Mouse (Mus musculus): ENCODE measurements around the gene Med22. TPM values are rescaled to one million over a fixed set of nuclear protein-coding genes. Genes with fewer than 3 reads are reported as not detected.

The Med22 gene
- total RNA-seq, 2 experiments from 2014 or later, result 44.5 to 46.6 TPM

DNA sequence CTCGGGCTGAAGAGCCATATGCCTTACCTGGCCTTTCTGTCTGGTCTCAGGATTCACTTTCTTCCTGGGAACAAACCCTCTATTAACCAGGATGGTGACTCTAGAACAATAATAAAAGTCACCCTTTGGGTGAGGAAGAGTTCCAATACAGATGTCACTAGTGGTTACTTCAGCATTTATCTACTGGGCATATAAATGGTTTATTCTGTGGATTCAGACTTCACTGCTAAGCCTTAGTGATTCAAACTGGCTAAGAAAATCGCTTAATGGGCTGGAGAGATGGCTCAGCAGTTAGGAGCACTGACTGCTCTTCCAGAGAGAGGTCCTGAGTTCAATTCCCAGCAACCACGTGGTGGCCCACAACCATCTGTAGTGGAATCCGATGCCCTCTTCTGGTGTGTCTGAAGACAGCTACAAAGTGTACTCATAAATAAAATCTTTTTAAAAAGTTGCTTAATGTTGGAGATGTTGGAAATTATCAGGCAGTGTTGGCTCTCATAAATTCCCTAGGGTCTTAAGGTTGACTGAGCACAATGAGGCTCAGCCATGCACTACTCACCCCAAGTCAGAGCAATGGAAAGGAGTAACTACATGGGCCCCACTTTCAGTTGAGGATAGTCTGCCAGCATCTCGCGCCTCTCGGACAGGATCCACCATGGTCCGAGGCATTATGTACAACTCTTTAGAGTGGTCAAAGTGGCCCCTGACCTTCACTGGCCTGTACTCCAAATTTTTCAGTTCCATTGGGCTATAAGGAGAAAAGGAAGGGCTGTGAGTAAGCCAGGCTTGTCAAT lies 3.9 kb upstream of the Med22 start:
- H3K27ac ChIP-seq, result no peak overlapping the region
- intact Hi-C loops (cut with DNase I), result loop anchor here (10.0 kb wide), 1 partner anchor 110 kb away; the partner anchor contains the start of gene Slc2a6
- TF ChIP-seq CTCF (IDR thresholded peaks at IDR 0.05), result no peak; the same call in 1 of the 2 replicates
- no peak overlapping the region for H3K4me3 ChIP-seq
- DNase-seq (ENCODE audit: extremely low spot score in 1 of 2, low spot score in 2 of 2), result no peak

DNA sequence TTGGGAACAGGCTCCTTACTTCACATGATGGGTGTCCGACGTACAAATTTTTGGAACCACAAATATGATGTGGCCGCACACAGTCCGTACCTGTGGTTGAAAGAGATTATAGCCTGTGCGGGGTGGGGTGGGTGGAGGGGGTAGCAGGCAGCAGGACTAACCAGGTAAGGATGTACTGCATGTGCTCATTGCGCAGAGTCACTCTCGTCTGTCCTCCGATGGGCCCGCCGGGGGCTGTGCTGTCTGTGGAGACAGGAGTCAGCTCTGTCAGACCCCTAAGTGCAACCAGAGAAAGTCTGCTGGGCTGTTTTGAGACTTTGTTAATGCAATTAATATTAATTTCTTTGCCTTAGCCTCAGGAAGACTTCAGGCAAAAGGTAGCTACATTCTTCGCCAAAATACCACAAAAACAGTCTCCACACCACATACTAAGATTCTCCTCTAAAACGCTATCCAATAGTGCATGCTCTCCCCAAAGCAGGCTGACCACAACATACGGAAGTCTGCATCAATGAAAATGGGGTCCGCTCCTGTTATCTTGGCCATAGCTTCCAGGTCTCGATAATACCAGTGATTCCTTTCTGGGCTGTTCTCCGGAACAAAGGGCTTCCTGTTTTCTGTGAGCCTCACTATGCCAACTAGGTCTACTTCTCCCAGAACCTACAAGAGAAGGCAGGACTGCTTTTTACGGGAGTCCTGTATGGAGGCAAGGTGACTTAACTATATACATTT lies 3.1 kb upstream of the Med22 start:
- intact Hi-C loops (cut with DNase I), result loop anchor here (10.0 kb wide), 1 partner anchor 111 kb away; the partner anchor contains the start of gene Slc2a6
- TF ChIP-seq CTCF (IDR thresholded peaks at IDR 0.05), result no peak
- peak in 1 of 2 experiments; percentile 6 for DNase-seq (ENCODE audit: extremely low spot score in 1 of 2, low spot score in 2 of 2)
- H3K4me3 ChIP-seq, result no peak overlapping the region
- H3K27ac ChIP-seq, result no peak overlapping the region

DNA sequence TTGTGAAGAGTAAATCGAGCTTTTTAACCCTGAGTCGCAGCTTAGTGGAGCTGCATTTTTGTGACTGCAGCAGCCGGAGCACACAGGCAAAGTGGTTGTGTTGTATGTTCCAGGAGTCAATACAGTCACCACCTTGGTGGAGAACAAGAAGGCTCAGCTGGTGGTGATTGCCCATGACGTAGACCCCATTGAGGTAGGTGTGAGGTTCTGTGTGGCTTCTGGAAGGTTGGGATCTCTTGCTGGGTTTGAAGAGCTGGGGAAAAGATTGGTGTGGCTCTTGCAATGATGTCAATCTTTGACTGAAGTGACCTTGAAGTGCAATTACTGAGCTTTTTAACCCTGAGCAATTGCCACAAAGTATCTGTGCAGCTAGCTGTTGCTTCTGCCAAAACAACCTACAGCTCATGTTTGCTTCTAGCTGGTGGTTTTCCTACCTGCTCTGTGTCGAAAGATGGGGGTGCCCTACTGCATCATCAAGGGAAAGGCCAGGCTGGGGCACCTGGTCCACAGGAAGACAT lies 1.8 kb upstream of the Med22 start:
- DNase-seq (ENCODE audit: extremely low spot score in 1 of 2, low spot score in 2 of 2), result peak in 1 of 2 experiments; percentile 7
- peak overlapping the region; percentile 93 for H3K4me3 ChIP-seq
- TF ChIP-seq CTCF (IDR thresholded peaks at IDR 0.05), result no peak
- intact Hi-C loops (cut with DNase I), result loop anchor here (10.0 kb wide), 1 partner anchor 112 kb away; the partner anchor contains the start of gene Slc2a6
- no peak overlapping the region for H3K27ac ChIP-seq

DNA sequence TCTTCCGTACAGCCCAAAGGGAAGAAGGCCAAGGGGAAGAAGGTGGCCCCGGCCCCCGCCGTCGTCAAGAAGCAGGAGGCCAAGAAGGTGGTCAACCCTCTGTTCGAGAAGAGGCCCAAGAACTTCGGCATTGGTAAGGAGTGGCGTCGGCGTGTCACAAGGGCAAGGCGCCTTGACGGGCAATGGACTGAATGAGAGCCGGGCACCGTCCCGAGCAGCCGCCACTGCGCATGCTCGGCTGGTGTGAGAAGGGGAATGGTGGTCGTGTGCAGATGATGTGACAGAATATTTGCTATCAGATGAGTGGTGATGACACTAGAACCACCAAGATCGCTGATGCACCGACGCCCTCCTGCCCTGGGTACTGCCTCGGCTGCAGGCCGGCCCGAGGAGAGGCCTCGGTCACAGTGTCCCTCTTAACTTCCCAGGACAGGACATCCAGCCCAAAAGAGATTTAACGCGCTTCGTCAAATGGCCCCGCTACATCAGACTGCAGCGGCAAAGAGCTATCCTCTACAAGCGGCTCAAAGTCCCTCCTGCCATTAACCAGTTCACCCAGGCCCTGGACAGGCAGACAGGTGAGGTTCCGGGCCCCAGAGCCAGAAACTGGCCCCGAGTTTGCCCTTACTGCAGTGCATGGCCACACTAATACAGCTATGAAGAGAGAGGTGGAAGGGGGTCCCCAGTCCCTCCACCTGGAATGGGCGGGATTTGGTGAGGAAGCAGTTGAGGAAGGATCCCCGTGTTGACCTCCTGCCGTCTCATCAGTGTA lies 703 bp upstream of the Med22 start:
- Histone ChIP-seq H3K4me3 (peak overlapping the region; percentile 93), H3K27ac (peak overlapping the region; percentile 89)
- intact Hi-C loops (cut with DNase I), result loop anchor here (1.0 to 10.0 kb wide), 2 partner anchors 22 to 114 kb away; partner anchors contain the start of genes Slc2a6 and Surf4
- no peak for TF ChIP-seq CTCF (IDR thresholded peaks at IDR 0.05)
- peak; percentile 58 to 59 for DNase-seq (ENCODE audit: extremely low spot score in 1 of 2, low spot score in 2 of 2)

DNA sequence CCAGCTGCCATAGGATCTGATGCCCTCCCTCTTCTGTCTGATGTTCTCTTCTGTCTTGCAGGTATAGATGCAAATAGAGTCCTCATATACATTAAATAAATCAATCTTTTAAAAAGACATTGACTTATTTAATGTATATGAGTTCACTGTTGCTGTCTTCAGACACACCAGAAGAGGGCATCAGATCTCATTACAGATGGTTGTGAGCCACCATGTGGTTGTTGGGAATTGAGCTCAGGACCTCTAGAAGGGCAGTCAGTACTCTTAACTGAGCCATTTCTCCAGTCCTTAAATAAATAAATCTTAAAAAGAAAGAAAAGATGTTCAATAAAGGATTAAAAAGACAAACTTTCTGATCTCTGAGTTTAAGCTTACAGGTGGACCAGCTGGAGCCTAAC lies 1.1 kb downstream of the Med22 start:
- intact Hi-C loops (cut with DNase I), result loop anchor here (10.0 kb wide), 1 partner anchor 535 kb away; the partner anchor contains the start of gene Brd3os
- peak; percentile 38 for TF ChIP-seq CTCF (IDR thresholded peaks at IDR 0.05)
- H3K27ac ChIP-seq, result 0 out of 2 replicates have a peak overlapping the region, but pooled peaks have one; percentile 80
- DNase-seq (ENCODE audit: extremely low spot score in 1 of 2, low spot score in 2 of 2), result no peak
- peak overlapping the region; percentile 93 for H3K4me3 ChIP-seq

DNA sequence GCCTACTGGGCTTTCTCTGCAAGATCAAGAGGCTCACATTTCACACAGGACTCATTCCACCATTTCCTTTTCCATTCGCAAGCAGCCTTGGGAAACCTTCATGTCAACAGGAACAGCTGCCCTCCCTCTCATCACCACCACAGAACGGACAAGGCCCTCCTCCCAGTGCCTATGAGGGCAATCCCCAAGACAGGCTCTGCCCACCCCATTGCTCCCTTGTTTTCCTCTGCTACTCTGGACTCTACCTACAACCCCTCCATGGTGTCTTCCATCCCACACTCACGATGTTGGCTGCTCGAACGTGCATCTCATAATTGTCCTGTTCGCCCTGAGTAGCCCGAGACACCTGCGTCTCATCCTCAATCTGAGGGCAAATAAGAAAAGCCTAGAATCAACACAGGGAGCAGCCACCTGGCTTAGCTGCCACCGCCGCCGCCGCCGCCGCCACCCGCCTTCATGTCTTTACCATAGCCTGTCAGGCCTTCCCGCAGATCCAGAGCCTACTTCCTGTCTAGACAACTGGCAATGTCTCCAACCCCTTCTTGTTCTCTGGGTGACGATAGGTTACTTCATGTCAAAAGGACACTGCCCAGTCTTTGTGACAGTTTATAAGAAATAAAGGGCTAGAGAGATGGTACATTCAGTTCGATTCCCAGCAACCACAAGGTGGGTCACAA lies 1.6 kb downstream of the Med22 start:
- Histone ChIP-seq H3K27ac (no peak overlapping the region), H3K4me3 (no peak overlapping the region)
- peak in 1 of 2 experiments; percentile 10 for DNase-seq (ENCODE audit: extremely low spot score in 1 of 2, low spot score in 2 of 2)
- TF ChIP-seq CTCF (IDR thresholded peaks at IDR 0.05), result no peak
- intact Hi-C loops (cut with DNase I), result loop anchor here (10.0 kb wide), 1 partner anchor 536 kb away; the partner anchor contains the start of gene Brd3os

DNA sequence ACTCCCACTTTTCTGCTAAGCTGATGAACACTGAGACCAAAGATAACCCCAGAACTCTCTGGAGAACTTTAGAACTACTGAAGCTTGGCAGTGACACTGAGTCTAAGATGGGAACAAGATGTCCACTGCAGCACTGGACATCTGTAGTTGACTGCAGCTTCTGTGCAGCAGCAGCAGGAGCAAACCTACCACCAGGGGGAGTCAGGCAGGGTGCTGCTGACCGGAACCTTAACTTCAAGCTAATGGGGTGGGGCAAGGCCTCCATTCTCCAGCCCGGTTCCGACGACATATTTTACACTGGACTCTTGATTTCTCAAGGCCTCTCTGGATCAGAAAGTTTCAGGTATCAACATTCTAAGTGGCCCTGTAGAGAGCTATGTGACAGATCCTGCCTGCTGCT lies 3.4 kb downstream of the Med22 start:
- DNase-seq (ENCODE audit: extremely low spot score in 1 of 2, low spot score in 2 of 2), result peak in 1 of 2 experiments; percentile 11
- Histone ChIP-seq H3K27ac (no peak overlapping the region), H3K4me3 (no peak overlapping the region)
- TF ChIP-seq CTCF (IDR thresholded peaks at IDR 0.05), result peak; percentile 63
- intact Hi-C loops (cut with DNase I), result loop anchor here (10.0 kb wide), 1 partner anchor 538 kb away; the partner anchor contains the start of gene Brd3os

DNA sequence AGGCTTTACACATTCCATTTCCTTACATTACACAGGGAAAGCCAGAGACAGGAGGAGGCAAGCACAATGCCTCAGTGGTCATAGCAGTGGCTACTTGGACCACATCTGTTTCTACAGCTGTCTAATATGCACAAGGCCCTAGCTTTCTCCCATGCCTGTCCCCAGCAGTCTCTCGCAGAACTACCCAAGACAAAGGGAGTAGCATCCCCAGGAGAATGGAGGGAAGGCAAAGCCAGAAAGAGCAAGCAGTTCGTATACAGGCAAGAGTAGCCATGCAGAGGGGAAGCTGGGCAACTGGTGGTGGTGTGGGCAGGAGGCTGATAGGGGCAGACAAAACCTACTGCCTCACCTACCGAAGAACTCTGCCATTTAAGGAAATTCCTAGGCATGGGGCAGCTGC lies 4.0 kb downstream of the Med22 start:
- peak in 1 of 2 experiments; percentile 5 for DNase-seq (ENCODE audit: extremely low spot score in 1 of 2, low spot score in 2 of 2)
- Histone ChIP-seq H3K4me3 (no peak overlapping the region), H3K27ac (no peak overlapping the region)
- no peak for TF ChIP-seq CTCF (IDR thresholded peaks at IDR 0.05)
- intact Hi-C loops (cut with DNase I), result loop anchor here (10.0 kb wide), 1 partner anchor 538 kb away; the partner anchor contains the start of gene Brd3os

DNA sequence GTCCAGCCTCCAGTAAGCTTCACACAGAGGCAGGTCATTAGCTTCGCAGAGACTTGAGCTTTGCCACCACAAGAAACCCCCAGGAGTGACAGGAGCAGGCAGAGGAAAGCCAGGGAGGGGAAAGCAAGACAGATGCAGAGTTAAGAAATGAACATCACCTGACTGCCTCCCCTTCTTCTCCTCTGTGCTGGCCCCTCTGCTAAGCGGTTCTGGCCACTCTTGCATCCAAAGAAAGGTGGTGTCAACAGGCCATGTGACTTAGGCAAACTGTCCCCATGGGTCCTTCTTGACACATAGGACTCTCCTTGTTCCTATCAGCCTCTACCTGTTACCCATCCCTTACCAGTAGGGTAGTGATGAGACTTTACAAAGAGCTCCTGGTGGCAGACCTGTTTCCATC lies 4.5 kb downstream of the Med22 start:
- intact Hi-C loops (cut with DNase I), result loop anchor here (10.0 kb wide), 1 partner anchor 539 kb away; the partner anchor contains the start of gene Brd3os
- no peak for DNase-seq (ENCODE audit: extremely low spot score in 1 of 2, low spot score in 2 of 2)
- Histone ChIP-seq H3K4me3 (no peak overlapping the region), H3K27ac (no peak overlapping the region)
- TF ChIP-seq CTCF (IDR thresholded peaks at IDR 0.05), result no peak

DNA sequence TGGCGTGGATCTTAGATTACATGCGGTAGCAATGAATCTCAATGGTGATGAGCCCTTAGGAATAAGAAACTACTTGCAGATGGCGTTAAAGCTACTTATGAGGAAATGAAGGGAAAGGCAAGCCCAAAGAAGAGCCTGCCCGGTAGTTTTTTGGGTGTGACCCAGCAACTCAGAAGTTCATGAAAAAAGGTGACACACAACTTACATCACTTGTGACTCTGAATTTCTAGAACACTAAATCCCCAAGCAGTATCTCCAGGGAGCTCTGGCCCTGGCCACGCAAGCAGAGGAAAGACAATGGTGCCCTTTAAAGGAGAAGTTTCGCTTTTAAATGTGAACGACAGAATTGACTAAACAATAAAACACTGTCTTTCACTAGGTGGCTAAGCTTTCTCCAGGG lies 7.2 kb downstream of the Med22 start:
- peak overlapping the region; percentile 93 for H3K27ac ChIP-seq
- DNase-seq (ENCODE audit: extremely low spot score in 1 of 2, low spot score in 2 of 2), result no peak
- no peak for TF ChIP-seq CTCF (IDR thresholded peaks at IDR 0.05)
- intact Hi-C loops (cut with DNase I), result loop anchor here (5.0 to 10.0 kb wide), 2 partner anchors 456 to 541 kb away; partner anchors contain the start of genes Brd3os and Sec16a
- peak overlapping the region; percentile 71 for H3K4me3 ChIP-seq

Measured in left cerebral cortex, adult 2 months (tissue).